Mouse (Mus musculus) G1E (cell line): ENCODE data around the gene Etv4.

Experiments
- CTCF ChIP-seq: IDR thresholded peaks from 2 replicates; pipeline ENCODE4 v1.5.1; 2012; ENCODE audit warnings: low read depth, low read length, inconsistent platforms, mixed read lengths
- GATA1 ChIP-seq: IDR thresholded peaks from 2 replicates; pipeline ENCODE4 v1.6.1; 2012; ENCODE audit warnings: borderline replicate concordance, low read length, inconsistent platforms, mixed read lengths
- POLR2AphosphoS5 ChIP-seq: IDR thresholded peaks from 2 replicates; pipeline ENCODE4 v1.6.1; 2012; ENCODE audit warnings: low read depth, low read length, inconsistent platforms; ENCODE audit not compliant: insufficient replicate concordance
- TAL1 ChIP-seq: conservative IDR thresholded peaks from 2 replicates; pipeline ENCODE4 v1.6.1; 2012; ENCODE audit warnings: low read depth, low read length, inconsistent platforms, mixed read lengths

DNA sequence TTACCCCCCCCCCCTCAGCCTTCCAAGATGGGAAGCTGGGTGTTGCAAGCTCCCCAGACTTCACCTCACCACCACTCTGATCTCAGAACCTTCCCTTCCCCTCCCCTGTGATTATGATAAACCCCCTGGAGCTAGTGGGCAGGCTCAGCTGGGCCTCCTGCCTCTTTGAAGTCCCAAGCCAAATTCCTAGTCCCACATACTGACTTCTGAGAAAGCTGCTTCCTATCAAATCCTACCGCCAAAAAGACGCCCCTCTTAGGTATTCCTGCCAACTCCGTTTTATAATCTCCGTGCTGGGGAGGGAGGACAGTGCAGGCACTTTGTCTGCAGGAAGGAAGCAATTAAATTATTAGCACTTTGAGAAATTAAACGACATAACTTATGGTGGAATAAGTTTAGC is 16.2 kb upstream of the Etv4 start:
- TF ChIP-seq CTCF, result no peak
- no peak for TF ChIP-seq POLR2AphosphoS5
- TF ChIP-seq GATA1, result no peak
- no peak for TF ChIP-seq TAL1
